Mouse (Mus musculus): Measurements from ENCODE around the gene Slc13a5. TPM values are rescaled to one million over a fixed set of nuclear protein-coding genes. Genes with fewer than 3 reads are reported as not detected.

The Slc13a5 gene
- polyA plus RNA-seq (2012; rRNA removed), result not detected in 2 replicates

GRCm38 (mm10) chr11:72266960-72267560, at the start of gene Slc13a5:
Gene Slc13a5 (minus strand): TSS chr11:72267222.
- no peak within 1 kb of the TSS for H3K27ac ChIP-seq (ENCODE audit: insufficient read depth, low read depth, low read length)
- WGBS, result 4% methylated on average over 36 of the region's 36 CpGs
- TF ChIP-seq POLR2A (IDR thresholded peaks at IDR 0.05; ENCODE audit: low read depth, low read length) (no peak), CTCF (IDR thresholded peaks at IDR 0.05; ENCODE audit: extremely low read depth, insufficient read length, insufficient replicate concordance, low read depth, low read length) (no peak)

GRCm38 (mm10) chr11:72314151-72314895, 47.3 kb upstream of the Slc13a5 start, which contains the start of gene Fbxo39:
Gene Fbxo39 (plus strand): TSS chr11:72314444.
- TF ChIP-seq POLR2A (IDR thresholded peaks at IDR 0.05; ENCODE audit: low read depth, low read length) (no peak), CTCF (IDR thresholded peaks at IDR 0.05; ENCODE audit: extremely low read depth, insufficient read length, insufficient replicate concordance, low read depth, low read length) (no peak)
- 9% methylated on average over 42 of the region's 42 CpGs for WGBS

More at GRCm38 (mm10) chr11:72266960-72267560, at the start of gene Slc13a5:
- H3K4me1 ChIP-seq (ENCODE audit: control insufficient read depth, insufficient read depth, insufficient read length, low read length), result peaks cover 10% of the 10 kb centered on the region
- peaks cover 24% of the 10 kb centered on the region for H3K27me3 ChIP-seq (ENCODE audit: control insufficient read depth, insufficient read depth, low read length)
- H3K36me3 ChIP-seq (ENCODE audit: control insufficient read depth, insufficient read depth, low read length), result no peaks in the 10 kb centered on the region
- H3K4me3 ChIP-seq (ENCODE audit: low read depth, low read length), result peak within 1 kb of the TSS; percentile 51

DNA sequence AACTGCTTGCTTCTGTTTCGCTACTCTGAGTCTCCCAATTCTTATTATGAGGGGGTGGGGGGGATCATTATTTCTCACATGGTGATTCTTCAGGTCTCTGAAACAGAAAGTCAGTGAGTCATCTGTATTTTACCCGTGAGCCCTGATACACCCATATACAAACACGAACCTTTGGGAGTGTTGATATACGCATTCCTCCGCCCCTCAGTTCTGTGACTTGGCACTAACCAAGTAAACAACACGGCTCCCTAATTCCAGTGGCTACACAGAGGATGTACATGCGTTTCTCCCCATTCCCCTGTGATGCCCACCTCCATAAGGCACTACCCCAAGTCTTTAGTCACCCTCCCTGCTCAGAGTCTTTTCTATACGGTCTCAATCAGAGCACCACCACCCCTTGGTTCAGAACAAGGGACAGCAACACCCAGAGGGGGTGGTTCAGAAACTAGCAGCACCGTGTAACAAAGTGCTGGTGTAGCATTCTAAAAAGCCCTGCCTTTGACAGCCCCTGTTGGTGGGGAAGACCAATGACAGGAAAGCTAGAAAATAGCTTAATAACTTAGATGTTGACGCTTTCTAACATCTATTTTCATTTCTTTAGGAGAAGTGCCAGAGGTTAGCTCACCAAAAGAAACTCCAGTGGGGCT, 44.5 kb upstream of the Slc13a5 start:
- Histone ChIP-seq H3K27ac (ENCODE audit: insufficient read depth, low read depth, low read length) (no peak overlapping the region), H3K36me3 (ENCODE audit: control insufficient read depth, insufficient read depth, low read length) (peaks cover 33% of the 10 kb centered on the region), H3K27me3 (ENCODE audit: control insufficient read depth, insufficient read depth, low read length) (peaks cover 4% of the 10 kb centered on the region; the same call in 1 of the 2 replicates), H3K4me3 (ENCODE audit: low read depth, low read length) (no peak overlapping the region), H3K4me1 (ENCODE audit: control insufficient read depth, insufficient read depth, insufficient read length, low read length) (no peaks in the 10 kb centered on the region)
- WGBS, result 66% methylated on average over 10 of the region's 10 CpGs
- TF ChIP-seq CTCF (IDR thresholded peaks at IDR 0.05; ENCODE audit: extremely low read depth, insufficient read length, insufficient replicate concordance, low read depth, low read length) (no peak), POLR2A (IDR thresholded peaks at IDR 0.05; ENCODE audit: low read depth, low read length) (no peak)

More at GRCm38 (mm10) chr11:72314151-72314895, 47.3 kb upstream of the Slc13a5 start, which contains the start of gene Fbxo39:
- H3K27ac ChIP-seq (ENCODE audit: insufficient read depth, low read depth, low read length), result no peak within 1 kb of the TSS
- H3K4me3 ChIP-seq (ENCODE audit: low read depth, low read length), result no peak within 1 kb of the TSS
- H3K4me1 ChIP-seq (ENCODE audit: control insufficient read depth, insufficient read depth, insufficient read length, low read length), result no peaks in the 10 kb centered on the region
- peaks cover 14% of the 10 kb centered on the region for H3K36me3 ChIP-seq (ENCODE audit: control insufficient read depth, insufficient read depth, low read length)
- peaks cover 4% of the 10 kb centered on the region; the same call in 1 of the 2 replicates for H3K27me3 ChIP-seq (ENCODE audit: control insufficient read depth, insufficient read depth, low read length)

DNA sequence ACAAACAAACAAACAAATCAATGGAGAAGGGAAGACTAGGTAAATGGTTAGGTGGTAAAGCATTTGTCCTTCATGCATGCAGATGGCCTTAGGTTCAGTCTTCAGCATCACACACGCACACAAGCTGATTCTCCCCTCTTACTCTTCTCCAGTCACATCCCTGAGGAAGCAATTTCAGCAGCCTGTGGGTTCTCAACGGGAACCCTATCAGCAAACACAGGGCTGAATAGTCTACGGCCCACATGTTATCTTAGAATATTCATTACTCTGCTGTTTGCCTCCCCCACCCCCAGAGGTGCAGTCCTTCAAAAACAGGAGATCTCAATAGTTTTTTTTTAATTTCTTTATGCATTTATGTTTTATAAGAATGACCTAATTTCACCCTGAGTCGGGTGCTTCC, 43.5 kb upstream of the Slc13a5 start:
- no peak for TF ChIP-seq POLR2A (IDR thresholded peaks at IDR 0.05; ENCODE audit: low read depth, low read length)
- TF ChIP-seq CTCF (IDR thresholded peaks at IDR 0.05; ENCODE audit: extremely low read depth, insufficient read length, insufficient replicate concordance, low read depth, low read length), result no peak
- no peak overlapping the region for H3K27ac ChIP-seq (ENCODE audit: insufficient read depth, low read depth, low read length)
- peaks cover 37% of the 10 kb centered on the region for H3K36me3 ChIP-seq (ENCODE audit: control insufficient read depth, insufficient read depth, low read length)
- peaks cover 4% of the 10 kb centered on the region; the same call in 1 of the 2 replicates for H3K27me3 ChIP-seq (ENCODE audit: control insufficient read depth, insufficient read depth, low read length)
- no peak overlapping the region for H3K4me3 ChIP-seq (ENCODE audit: low read depth, low read length)
- 75% methylated on average over 4 of the region's 4 CpGs for WGBS
- no peaks in the 10 kb centered on the region for H3K4me1 ChIP-seq (ENCODE audit: control insufficient read depth, insufficient read depth, insufficient read length, low read length)

DNA sequence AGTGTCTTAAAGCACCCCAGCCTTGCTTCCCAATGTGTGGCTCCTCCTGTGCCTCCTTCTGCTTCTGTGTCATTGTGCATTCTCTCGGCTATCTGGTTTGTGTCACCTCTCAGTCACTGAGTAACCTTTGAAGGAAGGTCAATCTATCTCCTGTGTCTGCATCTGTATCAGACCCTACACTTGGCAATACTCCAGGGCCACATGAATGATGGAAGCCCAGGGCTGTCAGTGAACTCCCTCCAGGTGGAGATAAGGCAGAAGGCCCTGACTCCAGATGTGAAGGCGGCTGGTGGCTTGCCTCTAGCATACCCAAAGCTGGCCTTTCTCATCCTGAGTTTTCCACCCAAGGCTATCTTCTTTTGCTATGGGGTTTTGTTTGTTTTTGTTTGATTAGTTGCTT, 42.0 kb upstream of the Slc13a5 start:
- Histone ChIP-seq H3K36me3 (ENCODE audit: control insufficient read depth, insufficient read depth, low read length) (peaks cover 47% of the 10 kb centered on the region), H3K4me3 (ENCODE audit: low read depth, low read length) (no peak overlapping the region), H3K4me1 (ENCODE audit: control insufficient read depth, insufficient read depth, insufficient read length, low read length) (no peaks in the 10 kb centered on the region), H3K27ac (ENCODE audit: insufficient read depth, low read depth, low read length) (no peak overlapping the region), H3K27me3 (ENCODE audit: control insufficient read depth, insufficient read depth, low read length) (no peaks in the 10 kb centered on the region)
- 55% methylated on average over 2 of the region's 2 CpGs for WGBS
- TF ChIP-seq POLR2A (IDR thresholded peaks at IDR 0.05; ENCODE audit: low read depth, low read length) (no peak), CTCF (IDR thresholded peaks at IDR 0.05; ENCODE audit: extremely low read depth, insufficient read length, insufficient replicate concordance, low read depth, low read length) (no peak)

- TF ChIP-seq POLR2A (IDR thresholded peaks at IDR 0.05; ENCODE audit: low read depth, low read length) (no peak), CTCF (IDR thresholded peaks at IDR 0.05; ENCODE audit: extremely low read depth, insufficient read length, insufficient replicate concordance, low read depth, low read length) (no peak)
- Histone ChIP-seq H3K27ac (ENCODE audit: insufficient read depth, low read depth, low read length) (no peak overlapping the region), H3K36me3 (ENCODE audit: control insufficient read depth, insufficient read depth, low read length) (peaks cover 52% of the 10 kb centered on the region), H3K4me3 (ENCODE audit: low read depth, low read length) (no peak overlapping the region), H3K4me1 (ENCODE audit: control insufficient read depth, insufficient read depth, insufficient read length, low read length) (peaks cover 8% of the 10 kb centered on the region), H3K27me3 (ENCODE audit: control insufficient read depth, insufficient read depth, low read length) (no peaks in the 10 kb centered on the region)
- WGBS, result 86% methylated on average over 5 of the region's 5 CpGs
Measured at GRCm38 (mm10) chr11:72307461-72307860, 40.4 kb upstream of the Slc13a5 start.

Measured in small intestine, adult 2 months (tissue).